Mouse (Mus musculus) stomach, embryonic 15.5 days (tissue): ENCODE results near the gene Ogfod2. TPM values are rescaled to one million over a fixed set of nuclear protein-coding genes. Genes with fewer than 3 reads are reported as not detected.
A peak's percentile ranks its signal among the peaks of the same experiment; 100 is the strongest.

Experiments used
- ATAC-seq: fragments of 200-750 bp; cut with Nextera tagmentation; 2 replicates; pipeline ENCODE4 v1.8.0; 2017; ENCODE audit warnings: low read depth, moderate number of reproducible peaks, moderate TSS enrichment; ENCODE audit not compliant: insufficient read depth, low FRiP score
- H3K27ac ChIP-seq: fragments of 300-500 bp; sonication (generic); 2 replicates; pipeline ENCODE4 v1.5.1; 2015; ENCODE audit warnings: mild to moderate bottlenecking, inconsistent platforms
- H3K27me3 ChIP-seq: fragments of 300-500 bp; sonication (generic); replicated peaks from 2 replicates; pipeline ENCODE4 v1.6.1; 2015; ENCODE audit warnings: inconsistent platforms
- H3K36me3 ChIP-seq: fragments of 300-500 bp; sonication (generic); 2 replicates; pipeline ENCODE4 v1.6.1; 2015; ENCODE audit warnings: inconsistent platforms
- H3K4me1 ChIP-seq: fragments of 300-500 bp; sonication (generic); 2 replicates; pipeline ENCODE4 v1.6.1; 2015; ENCODE audit warnings: inconsistent platforms
- H3K4me2 ChIP-seq: fragments of 300-500 bp; sonication (generic); 2 replicates; pipeline ENCODE4 v1.6.1; 2015; ENCODE audit warnings: mild to moderate bottlenecking, inconsistent platforms
- H3K4me3 ChIP-seq: fragments of 300-500 bp; sonication (generic); replicated peaks from 2 replicates; pipeline ENCODE4 v1.5.1; 2015; ENCODE audit warnings: inconsistent platforms
- H3K9ac ChIP-seq: fragments of 300-500 bp; sonication (generic); 2 replicates; pipeline ENCODE4 v1.6.1; 2015; ENCODE audit warnings: inconsistent platforms
- H3K9me3 ChIP-seq: fragments of 300-500 bp; sonication (generic); 2 replicates; pipeline ENCODE4 v1.6.1; 2016; ENCODE audit warnings: inconsistent platforms
- WGBS: fragments of 180-500 bp; shearing (Covaris S2); methylation state at CpG from one replicate; pipeline ENCODE4 v1.1.7; 2015; 5-methylcytosine and 5-hydroxymethylcytosine counted together
- polyA plus RNA-seq: library from polyadenylated mRNA; unstranded; fragments of >200 nt; fragmentation: Nextera tagmentation; extraction: Ambion mirVana; gene quantifications from 2 replicates; pipeline ENCODE4 v1.2.1, GENCODE M21; 2015

Ogfod2 gene
- polyA plus RNA-seq = 24.2 and 25.7 TPM in 2 replicates

GRCm38 (mm10) chr5:124111742-124112497, at the start of gene Ogfod2:
Ogfod2 (plus strand) TSS chr5:124112297.
- WGBS = under 1% methylated on average over 66 of the region's 66 CpGs
- Histone ChIP-seq H3K4me1 (peaks cover 29% of the 10 kb centered on the region), H3K27ac (peak within 1 kb of the TSS; percentile 93), H3K4me2 (peak within 1 kb of the TSS; percentile 93), H3K9me3 (no peaks in the 10 kb centered on the region), H3K4me3 (peak within 1 kb of the TSS; percentile 97), H3K36me3 (no peaks in the 10 kb centered on the region), H3K27me3 (no peaks in the 10 kb centered on the region), H3K9ac (peak within 1 kb of the TSS; percentile 69)
- peak; percentile 98 for ATAC-seq

- Histone ChIP-seq H3K4me1 (0 out of 2 replicates have a peak, but pooled peaks cover 7% of the 10 kb centered on the region), H3K36me3 (no peaks in the 10 kb centered on the region), H3K27me3 (no peaks in the 10 kb centered on the region), H3K9me3 (no peaks in the 10 kb centered on the region), H3K9ac (no peak overlapping the region), H3K27ac (peak overlapping the region; percentile 16; the same call in 1 of the 2 replicates), H3K4me2 (no peak overlapping the region), H3K4me3 (no peak overlapping the region)
- ATAC-seq = no peak
- WGBS = 62% methylated on average over 3 of the region's 3 CpGs
Observed at GRCm38 (mm10) chr5:124069657-124070056, 42.4 kb upstream of the Ogfod2 start.

- Histone ChIP-seq H3K9me3 (no peaks in the 10 kb centered on the region), H3K27ac (0 out of 2 replicates have a peak overlapping the region, but pooled peaks have one; percentile 21), H3K4me2 (no peak overlapping the region), H3K4me1 (peaks cover 26% of the 10 kb centered on the region), H3K9ac (no peak overlapping the region), H3K27me3 (no peaks in the 10 kb centered on the region), H3K36me3 (no peaks in the 10 kb centered on the region), H3K4me3 (no peak overlapping the region)
- ATAC-seq = no peak
- WGBS = 59% methylated on average over 9 of the region's 9 CpGs
Observed at GRCm38 (mm10) chr5:124073682-124074081, 38.4 kb upstream of the Ogfod2 start.

GRCm38 (mm10) chr5:124074845-124075307, 37.2 kb upstream of the Ogfod2 start:
- Histone ChIP-seq H3K4me1 (peaks cover 26% of the 10 kb centered on the region), H3K9ac (no peak overlapping the region), H3K9me3 (no peaks in the 10 kb centered on the region), H3K27ac (peak overlapping the region; percentile 28; the same call in 1 of the 2 replicates), H3K4me2 (no peak overlapping the region), H3K27me3 (no peaks in the 10 kb centered on the region), H3K4me3 (no peak overlapping the region), H3K36me3 (no peaks in the 10 kb centered on the region)
- no peak for ATAC-seq
- 20% methylated on average over 10 of the region's 10 CpGs for WGBS

GRCm38 (mm10) chr5:124075716-124076115, 36.4 kb upstream of the Ogfod2 start:
- no peak overlapping the region for H3K4me3 ChIP-seq
- H3K27ac ChIP-seq = peak overlapping the region; percentile 58; the same call in 1 of the 2 replicates
- no peak overlapping the region for H3K4me2 ChIP-seq
- peaks cover 25% of the 10 kb centered on the region for H3K4me1 ChIP-seq
- no peak for ATAC-seq
- H3K9me3 ChIP-seq = no peaks in the 10 kb centered on the region
- WGBS = 61% methylated on average over 9 of the region's 9 CpGs
- H3K9ac ChIP-seq = no peak overlapping the region
- H3K27me3 ChIP-seq = no peaks in the 10 kb centered on the region
- no peaks in the 10 kb centered on the region for H3K36me3 ChIP-seq

- Histone ChIP-seq H3K9ac (no peak overlapping the region), H3K27ac (peak overlapping the region; percentile 67), H3K4me2 (no peak overlapping the region), H3K36me3 (no peaks in the 10 kb centered on the region), H3K9me3 (no peaks in the 10 kb centered on the region), H3K4me3 (no peak overlapping the region), H3K4me1 (peaks cover 29% of the 10 kb centered on the region), H3K27me3 (no peaks in the 10 kb centered on the region)
- 45% methylated on average over 9 of the region's 9 CpGs for WGBS
- ATAC-seq = peak; percentile 72
Observed at GRCm38 (mm10) chr5:124076559-124076958, 35.5 kb upstream of the Ogfod2 start.

GRCm38 (mm10) chr5:124077241-124077640, 34.9 kb upstream of the Ogfod2 start:
- ATAC-seq = no peak
- Histone ChIP-seq H3K4me1 (peaks cover 29% of the 10 kb centered on the region), H3K9ac (no peak overlapping the region), H3K27ac (0 out of 2 replicates have a peak overlapping the region, but pooled peaks have one; percentile 67), H3K4me2 (no peak overlapping the region), H3K9me3 (no peaks in the 10 kb centered on the region), H3K4me3 (no peak overlapping the region), H3K36me3 (no peaks in the 10 kb centered on the region), H3K27me3 (no peaks in the 10 kb centered on the region)
- WGBS = 87% methylated on average over 13 of the region's 13 CpGs

GRCm38 (mm10) chr5:124077856-124078460, 34.1 kb upstream of the Ogfod2 start:
- Histone ChIP-seq H3K27me3 (no peaks in the 10 kb centered on the region), H3K9ac (no peak overlapping the region), H3K36me3 (no peaks in the 10 kb centered on the region), H3K4me3 (no peak overlapping the region), H3K27ac (no peak overlapping the region), H3K9me3 (no peaks in the 10 kb centered on the region), H3K4me1 (peaks cover 29% of the 10 kb centered on the region), H3K4me2 (no peak overlapping the region)
- no peak for ATAC-seq
- 63% methylated on average over 6 of the region's 6 CpGs for WGBS

- Histone ChIP-seq H3K9ac (no peak overlapping the region), H3K27ac (no peak overlapping the region), H3K4me1 (peaks cover 29% of the 10 kb centered on the region), H3K4me3 (no peak overlapping the region), H3K4me2 (no peak overlapping the region), H3K9me3 (no peaks in the 10 kb centered on the region), H3K36me3 (no peaks in the 10 kb centered on the region), H3K27me3 (no peaks in the 10 kb centered on the region)
- WGBS = 58% methylated on average over 9 of the region's 9 CpGs
- no peak for ATAC-seq
Observed at GRCm38 (mm10) chr5:124078794-124079416, 33.2 kb upstream of the Ogfod2 start.

GRCm38 (mm10) chr5:124079880-124080279, 32.2 kb upstream of the Ogfod2 start:
- WGBS = 90% methylated on average over 17 of the region's 17 CpGs
- no peak overlapping the region for H3K27ac ChIP-seq

GRCm38 (mm10) chr5:124082447-124082846, 29.6 kb upstream of the Ogfod2 start:
- Histone ChIP-seq H3K27me3 (no peaks in the 10 kb centered on the region), H3K9ac (no peak overlapping the region), H3K4me3 (no peak overlapping the region), H3K27ac (no peak overlapping the region), H3K9me3 (no peaks in the 10 kb centered on the region), H3K4me2 (no peak overlapping the region), H3K4me1 (peaks cover 7% of the 10 kb centered on the region; the same call in 1 of the 2 replicates), H3K36me3 (no peaks in the 10 kb centered on the region)
- ATAC-seq = peak; percentile 64
- WGBS = 70% methylated on average over 10 of the region's 10 CpGs

More at GRCm38 (mm10) chr5:124079880-124080279, 32.2 kb upstream of the Ogfod2 start:
- H3K4me2 ChIP-seq = no peak overlapping the region
- H3K36me3 ChIP-seq = no peaks in the 10 kb centered on the region
- no peak for ATAC-seq
- no peaks in the 10 kb centered on the region for H3K9me3 ChIP-seq
- H3K4me3 ChIP-seq = no peak overlapping the region
- peaks cover 25% of the 10 kb centered on the region for H3K4me1 ChIP-seq
- H3K27me3 ChIP-seq = no peaks in the 10 kb centered on the region
- no peak overlapping the region for H3K9ac ChIP-seq
